Mouse (Mus musculus) kidney, adult 2 months (tissue): Measurements from ENCODE around the gene Pidd1.

ENCODE experiments used
- CTCF ChIP-seq: fragments of 200-500 bp; conservative IDR thresholded peaks from 2 replicates; pipeline ENCODE4 v1.5.1; 2011; ENCODE audit warnings: low read depth, mild to moderate bottlenecking, control low read depth, low read length, moderate library complexity, mixed read lengths; ENCODE audit not compliant: insufficient read depth, insufficient read length
- POLR2A ChIP-seq: fragments of 200-500 bp; IDR thresholded peaks from one replicate; pipeline ENCODE4 v1.6.1; 2011; ENCODE audit warnings: low read depth, low read length, control low read depth

DNA sequence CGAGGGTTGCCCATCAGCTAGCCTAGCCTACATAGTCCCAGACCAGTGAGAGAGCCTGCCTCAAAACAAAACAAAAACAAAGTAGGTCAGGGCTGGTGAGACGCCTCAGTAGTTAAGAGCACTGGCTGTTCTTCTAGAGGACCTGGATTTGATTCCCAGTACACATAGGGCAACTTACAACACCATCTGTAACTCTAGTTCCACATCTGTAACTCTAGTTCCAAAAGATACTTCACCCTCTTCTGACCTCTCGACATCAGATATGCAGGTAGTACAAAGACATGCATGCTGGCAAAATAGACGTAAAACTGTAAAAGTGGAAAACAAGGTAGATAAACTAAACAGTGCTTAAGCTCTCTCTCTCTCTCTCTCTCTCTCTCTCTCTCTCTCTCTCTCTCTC lies 20.0 kb downstream of the Pidd1 start:
- TF ChIP-seq CTCF (no peak), POLR2A (no peak)
